Mouse (Mus musculus) forebrain, embryonic 13.5 days (tissue): ENCODE results near the gene Inpp5a. TPM values are rescaled to one million over a fixed set of nuclear protein-coding genes. Genes with fewer than 3 reads are reported as not detected.
"Not testable (repeated sequence)": the region's sequence is repeated elsewhere in the genome, so short reads cannot be mapped to it uniquely, and the experiment has no call there.

Experiments
- ATAC-seq: fragments of 200-750 bp; cut with Nextera tagmentation; 2 replicates; pipeline ENCODE4 v1.8.0; 2017
- H3K27ac ChIP-seq: fragments of 300-500 bp; sonication (generic); 2 replicates; pipeline ENCODE4 v1.5.1; 2015; ENCODE audit warnings: inconsistent platforms, mild to moderate bottlenecking, moderate library complexity
- H3K27me3 ChIP-seq: fragments of 300-500 bp; sonication (generic); 2 replicates; pipeline ENCODE4 v1.6.1; 2015; ENCODE audit warnings: mild to moderate bottlenecking, inconsistent platforms
- H3K36me3 ChIP-seq: fragments of 300-500 bp; sonication (generic); 2 replicates; pipeline ENCODE4 v1.6.1; 2015; ENCODE audit warnings: mild to moderate bottlenecking, inconsistent platforms; ENCODE audit not compliant: poor library complexity, severe bottlenecking
- H3K4me1 ChIP-seq: fragments of 300-500 bp; sonication (generic); 2 replicates; pipeline ENCODE4 v1.6.1; 2015; ENCODE audit warnings: inconsistent platforms
- H3K4me2 ChIP-seq: fragments of 300-500 bp; sonication (generic); 2 replicates; pipeline ENCODE4 v1.6.1; 2015; ENCODE audit warnings: inconsistent platforms, mild to moderate bottlenecking, moderate library complexity
- H3K4me3 ChIP-seq: fragments of 300-500 bp; sonication (generic); 2 replicates; pipeline ENCODE4 v1.5.1; 2015; ENCODE audit warnings: mild to moderate bottlenecking, inconsistent platforms
- H3K9ac ChIP-seq: fragments of 300-500 bp; sonication (generic); 2 replicates; pipeline ENCODE4 v1.6.1; 2015; ENCODE audit warnings: mild to moderate bottlenecking, inconsistent platforms
- H3K9me3 ChIP-seq: fragments of 300-500 bp; sonication (generic); replicated peaks from 2 replicates; pipeline ENCODE4 v1.6.1; 2016; ENCODE audit warnings: inconsistent platforms
- WGBS: fragments of 180-500 bp; shearing (Covaris S2); methylation state at CpG from one replicate; pipeline ENCODE4 v1.1.7; 2015; 5-methylcytosine and 5-hydroxymethylcytosine counted together
- polyA plus RNA-seq: library from polyadenylated mRNA; unstranded; fragments of >200 nt; fragmentation: Nextera tagmentation; extraction: Ambion mirVana; gene quantifications from 2 replicates; pipeline ENCODE4 v1.2.1, GENCODE M21; 2015

Inpp5a gene
- polyA plus RNA-seq, 1 experiment from 2014 or later = 9.7 TPM

GRCm38 (mm10) chr7:139412223-139412950, 23.5 kb downstream of the Inpp5a start:
- H3K27ac ChIP-seq = no peak overlapping the region
- H3K4me2 ChIP-seq = no peak overlapping the region
- 59% methylated on average over 8 of the region's 8 CpGs for WGBS
- no peak for ATAC-seq
- no peaks in the 10 kb centered on the region for H3K9me3 ChIP-seq
- H3K4me3 ChIP-seq = no peak overlapping the region
- no peaks in the 10 kb centered on the region for H3K36me3 ChIP-seq
- H3K4me1 ChIP-seq = 0 out of 2 replicates have a peak, but pooled peaks cover 6% of the 10 kb centered on the region
- no peak overlapping the region for H3K9ac ChIP-seq
- H3K27me3 ChIP-seq = no peaks in the 10 kb centered on the region

- H3K4me2 ChIP-seq = no peak overlapping the region
- 84% methylated on average over 3 of the region's 3 CpGs for WGBS
Observed at GRCm38 (mm10) chr7:139413400-139413799, 24.5 kb downstream of the Inpp5a start.

DNA sequence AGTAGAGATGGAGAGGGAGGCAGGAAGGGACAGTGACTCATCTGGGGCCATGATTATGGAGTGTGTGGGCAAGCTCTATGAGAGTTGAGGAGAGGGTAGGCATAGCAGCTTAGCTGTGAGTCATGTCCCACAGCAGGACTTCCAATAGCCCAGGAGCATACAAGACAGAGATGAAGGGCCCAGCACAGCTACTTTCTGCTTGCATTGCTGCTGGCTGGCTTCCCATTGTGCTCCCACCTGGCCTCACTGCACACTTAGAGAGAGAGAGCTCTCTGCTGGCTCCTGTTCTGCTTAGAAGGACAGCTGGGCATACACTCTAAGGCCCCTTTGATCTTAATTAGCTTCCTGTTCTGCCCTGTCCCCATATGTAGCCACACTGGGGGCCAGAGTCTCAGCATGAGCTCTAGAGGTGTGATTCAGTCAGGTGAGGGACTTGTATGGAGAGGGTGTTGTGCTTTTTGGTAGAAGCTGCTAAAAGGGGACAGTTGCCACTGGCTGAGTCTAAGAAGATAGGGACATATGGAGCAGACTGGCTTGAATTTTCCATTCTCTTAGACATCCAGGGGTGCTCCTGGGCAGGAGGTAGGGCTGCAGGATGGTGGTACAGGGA, 26.8 kb downstream of the Inpp5a start:
- no peak overlapping the region for H3K27ac ChIP-seq
- no peak overlapping the region for H3K4me2 ChIP-seq
- no peaks in the 10 kb centered on the region for H3K36me3 ChIP-seq
- H3K4me1 ChIP-seq = 0 out of 2 replicates have a peak, but pooled peaks cover 6% of the 10 kb centered on the region
- H3K9ac ChIP-seq = no peak overlapping the region
- no peak overlapping the region for H3K4me3 ChIP-seq
- no peaks in the 10 kb centered on the region for H3K9me3 ChIP-seq
- no peak for ATAC-seq
- H3K27me3 ChIP-seq = no peaks in the 10 kb centered on the region

More at GRCm38 (mm10) chr7:139413400-139413799, 24.5 kb downstream of the Inpp5a start:
- Histone ChIP-seq H3K9me3 (no peaks in the 10 kb centered on the region), H3K27me3 (no peaks in the 10 kb centered on the region), H3K9ac (no peak overlapping the region), H3K36me3 (no peaks in the 10 kb centered on the region), H3K27ac (no peak overlapping the region), H3K4me3 (no peak overlapping the region), H3K4me1 (0 out of 2 replicates have a peak, but pooled peaks cover 6% of the 10 kb centered on the region)
- no peak for ATAC-seq

DNA sequence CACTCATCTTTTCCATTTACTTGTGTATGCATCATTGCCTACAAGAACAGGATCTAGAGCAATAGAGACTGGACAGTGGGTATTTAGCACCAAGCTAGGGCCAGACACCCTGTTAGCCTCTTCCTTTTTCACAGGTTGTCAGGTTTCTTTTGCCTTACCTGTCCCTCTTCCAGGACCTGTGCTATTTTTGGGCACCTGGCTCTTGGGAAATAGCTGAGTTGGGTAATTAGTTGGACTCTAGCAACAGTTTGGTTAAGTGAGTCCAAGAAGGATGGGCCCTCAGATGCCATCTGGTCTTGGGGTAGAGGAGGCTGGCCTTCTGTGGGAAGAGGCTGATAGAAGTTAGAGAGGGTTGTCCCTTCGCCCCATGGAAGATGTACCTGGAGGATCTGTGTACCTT, 29.5 kb downstream of the Inpp5a start:
- H3K4me3 ChIP-seq = no peak overlapping the region
- H3K27ac ChIP-seq = no peak overlapping the region
- no peaks in the 10 kb centered on the region for H3K9me3 ChIP-seq
- 0 out of 2 replicates have a peak, but pooled peaks cover 6% of the 10 kb centered on the region for H3K4me1 ChIP-seq
- 100% methylated on average over 1 of the region's 1 CpGs for WGBS
- no peak for ATAC-seq
- no peaks in the 10 kb centered on the region for H3K36me3 ChIP-seq
- H3K27me3 ChIP-seq = no peaks in the 10 kb centered on the region
- no peak overlapping the region for H3K9ac ChIP-seq
- no peak overlapping the region for H3K4me2 ChIP-seq

DNA sequence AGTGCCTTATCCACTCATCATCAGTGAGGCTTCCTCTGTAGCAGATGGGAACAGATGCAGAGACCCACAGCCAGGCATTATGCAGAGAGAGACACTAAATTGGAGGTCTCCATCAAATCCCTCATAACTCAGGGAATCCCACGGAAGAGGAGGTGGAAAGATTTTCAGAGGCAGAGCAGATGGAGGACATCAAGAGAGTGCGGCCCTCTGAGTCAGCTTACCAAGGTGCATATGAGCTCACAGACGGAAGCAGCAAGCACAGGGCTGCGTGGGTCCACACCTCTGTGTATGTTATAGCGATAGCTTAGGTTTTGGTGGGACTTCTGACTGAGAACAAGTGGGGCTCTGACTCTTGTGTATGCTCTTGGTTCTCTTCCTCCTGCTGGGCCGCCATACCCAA, 33.9 kb downstream of the Inpp5a start:
- Histone ChIP-seq H3K9me3 (no peaks in the 10 kb centered on the region), H3K9ac (no peak overlapping the region), H3K4me2 (no peak overlapping the region), H3K4me1 (no peaks in the 10 kb centered on the region), H3K36me3 (peaks cover 6% of the 10 kb centered on the region; the same call in 1 of the 2 replicates), H3K27ac (no peak overlapping the region), H3K27me3 (no peaks in the 10 kb centered on the region), H3K4me3 (no peak overlapping the region)
- no peak for ATAC-seq
- 94% methylated on average over 6 of the region's 6 CpGs for WGBS

- WGBS = 90% methylated on average over 5 of the region's 5 CpGs
- 0 out of 2 replicates have a peak, but pooled peaks cover 3% of the 10 kb centered on the region for H3K9me3 ChIP-seq
- no peaks in the 10 kb centered on the region for H3K36me3 ChIP-seq
- no peak overlapping the region for H3K27ac ChIP-seq
- no peak overlapping the region for H3K4me3 ChIP-seq
- H3K27me3 ChIP-seq = no peaks in the 10 kb centered on the region
- H3K4me1 ChIP-seq = peaks cover 7% of the 10 kb centered on the region
- no peak for ATAC-seq
- no peak overlapping the region for H3K9ac ChIP-seq
- no peak overlapping the region for H3K4me2 ChIP-seq
Observed at GRCm38 (mm10) chr7:139434095-139434830, 45.4 kb downstream of the Inpp5a start.

DNA sequence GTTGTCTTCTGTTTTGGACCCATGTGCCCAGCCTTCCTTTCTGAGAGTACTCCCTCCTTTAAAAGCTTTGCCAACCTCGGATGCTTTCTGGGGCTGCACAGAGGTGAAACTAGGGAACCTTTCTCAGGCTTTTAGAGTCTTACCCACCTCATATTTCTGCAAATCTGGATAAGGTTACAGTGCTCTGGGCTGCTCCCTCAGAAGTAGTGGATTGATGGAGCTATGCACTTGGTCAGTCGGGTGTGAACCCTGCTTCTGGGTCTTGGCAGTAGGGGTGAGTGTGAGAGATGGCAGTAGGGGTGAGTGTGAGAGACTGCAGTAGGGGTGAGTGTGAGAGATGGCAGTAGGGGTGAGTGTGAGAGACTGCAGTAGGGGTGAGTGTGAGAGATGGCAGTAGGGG, 46.0 kb downstream of the Inpp5a start:
- not testable (repeated sequence) for H3K9ac ChIP-seq, H3K27me3 ChIP-seq, H3K4me3 ChIP-seq, ATAC-seq, H3K27ac ChIP-seq, H3K4me2 ChIP-seq, H3K9me3 ChIP-seq, H3K4me1 ChIP-seq, H3K36me3 ChIP-seq
- WGBS = 88% methylated on average over 2 of the region's 2 CpGs

- Histone ChIP-seq H3K27ac (no peak overlapping the region), H3K4me3 (no peak overlapping the region)
- ATAC-seq = no peak
Observed at GRCm38 (mm10) chr7:139435749-139436148, 46.8 kb downstream of the Inpp5a start.

GRCm38 (mm10) chr7:139436951-139437350, 48.0 kb downstream of the Inpp5a start:
- ATAC-seq = no peak
- H3K27ac ChIP-seq = no peak overlapping the region
- no peak overlapping the region for H3K4me2 ChIP-seq
- no peak overlapping the region for H3K9ac ChIP-seq
- H3K27me3 ChIP-seq = no peaks in the 10 kb centered on the region
- H3K4me3 ChIP-seq = no peak overlapping the region
- no peaks in the 10 kb centered on the region for H3K9me3 ChIP-seq
- no peaks in the 10 kb centered on the region for H3K36me3 ChIP-seq
- 91% methylated on average over 7 of the region's 7 CpGs for WGBS
- H3K4me1 ChIP-seq = peaks cover 15% of the 10 kb centered on the region

More at GRCm38 (mm10) chr7:139435749-139436148, 46.8 kb downstream of the Inpp5a start:
- H3K9ac ChIP-seq = no peak overlapping the region
- peaks cover 9% of the 10 kb centered on the region for H3K4me1 ChIP-seq
- H3K27me3 ChIP-seq = no peaks in the 10 kb centered on the region
- no peak overlapping the region for H3K4me2 ChIP-seq
- no peaks in the 10 kb centered on the region for H3K36me3 ChIP-seq
- H3K9me3 ChIP-seq = 0 out of 2 replicates have a peak, but pooled peaks cover 3% of the 10 kb centered on the region

- 71% methylated on average over 5 of the region's 5 CpGs for WGBS
- no peak for ATAC-seq
- H3K27ac ChIP-seq = no peak overlapping the region
- H3K4me1 ChIP-seq = peaks cover 19% of the 10 kb centered on the region
- no peaks in the 10 kb centered on the region for H3K27me3 ChIP-seq
- no peak overlapping the region for H3K4me2 ChIP-seq
- no peaks in the 10 kb centered on the region for H3K36me3 ChIP-seq
- H3K4me3 ChIP-seq = no peak overlapping the region
- H3K9me3 ChIP-seq = no peaks in the 10 kb centered on the region
- H3K9ac ChIP-seq = no peak overlapping the region
Observed at GRCm38 (mm10) chr7:139437471-139437870, 48.6 kb downstream of the Inpp5a start.

DNA sequence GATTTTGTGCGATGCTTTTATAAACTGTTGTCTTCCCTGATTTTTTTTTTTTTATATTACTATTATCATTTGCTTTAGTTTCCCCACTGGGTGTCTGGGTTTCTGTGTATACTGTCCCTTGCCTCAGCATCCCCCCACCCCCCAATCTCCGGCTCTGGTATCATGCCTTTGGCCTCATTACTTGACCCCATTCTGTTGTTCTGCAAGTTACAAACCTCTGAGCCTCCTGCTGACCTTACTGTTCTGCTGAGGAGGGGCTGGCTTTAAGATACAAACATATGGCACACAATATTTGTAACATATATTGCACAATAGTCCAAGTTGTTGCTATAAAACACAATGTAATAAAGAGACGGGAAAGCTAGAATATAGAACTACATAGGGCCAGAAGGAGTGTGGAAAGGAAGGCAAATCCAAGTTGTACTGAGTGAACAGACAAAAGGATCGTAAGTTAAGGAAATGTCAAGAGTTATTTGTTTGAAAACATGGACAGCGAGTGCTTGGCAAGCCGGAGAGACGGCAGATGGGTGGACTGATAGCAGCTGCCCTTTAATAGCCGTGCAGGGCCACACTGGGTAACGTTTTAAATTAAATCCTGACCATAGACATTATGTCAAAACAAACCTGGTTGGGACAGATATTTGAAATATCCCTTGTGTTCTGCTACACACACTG, 49.2 kb downstream of the Inpp5a start:
- Histone ChIP-seq H3K9me3 (no peaks in the 10 kb centered on the region), H3K9ac (no peak overlapping the region), H3K27me3 (no peaks in the 10 kb centered on the region), H3K4me1 (peaks cover 19% of the 10 kb centered on the region), H3K27ac (no peak overlapping the region), H3K4me2 (no peak overlapping the region), H3K4me3 (no peak overlapping the region), H3K36me3 (no peaks in the 10 kb centered on the region)
- 71% methylated on average over 9 of the region's 9 CpGs for WGBS
- no peak for ATAC-seq

DNA sequence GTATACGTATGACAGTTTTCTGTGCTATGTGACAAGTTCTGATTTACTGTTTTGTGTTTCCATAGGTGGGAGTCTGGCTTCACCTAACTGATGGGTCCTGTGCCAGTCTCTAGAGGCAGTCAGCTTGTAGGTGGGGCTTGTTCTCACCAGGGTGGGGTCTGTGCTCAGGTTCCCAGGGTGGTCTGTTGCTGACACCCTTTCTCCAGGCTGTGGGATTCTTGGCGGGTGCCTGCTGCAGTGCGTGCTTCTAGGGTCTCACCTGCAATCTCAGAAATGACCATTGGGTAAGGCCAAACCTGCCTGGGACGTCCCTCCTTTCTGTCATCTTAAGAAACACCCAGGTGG, 49.7 kb downstream of the Inpp5a start:
- Histone ChIP-seq H3K9ac (no peak overlapping the region), H3K4me3 (no peak overlapping the region), H3K27ac (no peak overlapping the region), H3K36me3 (no peaks in the 10 kb centered on the region), H3K9me3 (no peaks in the 10 kb centered on the region), H3K4me2 (no peak overlapping the region), H3K4me1 (peaks cover 19% of the 10 kb centered on the region), H3K27me3 (no peaks in the 10 kb centered on the region)
- 84% methylated on average over 4 of the region's 4 CpGs for WGBS
- ATAC-seq = no peak
